Mouse (Mus musculus): ENCODE results near the gene Mmp28.

The Mmp28 gene

GRCm38 (mm10) chr11:83462711-83463244 lies at the start of gene Mmp28:
TSS of gene Mmp28 (minus strand) at chr11:83463071.
- in situ Hi-C loops (cut with MboI, MseI), result no loop called here

- in situ Hi-C loops (cut with MboI, MseI), result loop anchor here (10.0 kb wide), 1 partner anchor 165 kb away; no protein-coding TSS in a partner anchor
These were observed 46.6 kb upstream of the Mmp28 start for GRCm38 (mm10) chr11:83509521-83509920.

- in situ Hi-C loops (cut with MboI, MseI), result loop anchor here (10.0 kb wide), 1 partner anchor 160 kb away; no protein-coding TSS in a partner anchor
These were observed 41.4 kb upstream of the Mmp28 start for GRCm38 (mm10) chr11:83504308-83504707.

- in situ Hi-C loops (cut with MboI, MseI), result no loop called here
These were observed 32.7 kb upstream of the Mmp28 start for GRCm38 (mm10) chr11:83495571-83495970.

- in situ Hi-C loops (cut with MboI, MseI), result no loop called here
These were observed 28.6 kb upstream of the Mmp28 start for GRCm38 (mm10) chr11:83491488-83491887.

GRCm38 (mm10) chr11:83473235-83474016 lies 10.6 kb upstream of the Mmp28 start:
- in situ Hi-C loops (cut with MboI, MseI), result no loop called here

- in situ Hi-C loops (cut with MboI, MseI), result no loop called here
These were observed 9.7 kb upstream of the Mmp28 start, which contains the start of gene Taf15 for GRCm38 (mm10) chr11:83472324-83473234. TSS of gene Taf15 (plus strand) at chr11:83473086.

- in situ Hi-C loops (cut with MboI, MseI), result no loop called here
These were observed 8.9 kb upstream of the Mmp28 start for GRCm38 (mm10) chr11:83471766-83472165.

GRCm38 (mm10) chr11:83468765-83469164 lies 5.9 kb upstream of the Mmp28 start:
- in situ Hi-C loops (cut with MboI, MseI), result no loop called here

GRCm38 (mm10) chr11:83467120-83467652 lies 4.3 kb upstream of the Mmp28 start:
- in situ Hi-C loops (cut with MboI, MseI), result no loop called here

GRCm38 (mm10) chr11:83465976-83466375 lies 3.1 kb upstream of the Mmp28 start:
- in situ Hi-C loops (cut with MboI, MseI), result no loop called here

- in situ Hi-C loops (cut with MboI, MseI), result no loop called here
These were observed 1.3 kb downstream of the Mmp28 start for GRCm38 (mm10) chr11:83461462-83462027.

- in situ Hi-C loops (cut with MboI, MseI), result no loop called here
These were observed 4.8 kb downstream of the Mmp28 start for GRCm38 (mm10) chr11:83457912-83458601.

GRCm38 (mm10) chr11:83457257-83457656 lies 5.6 kb downstream of the Mmp28 start:
- in situ Hi-C loops (cut with MboI, MseI), result no loop called here

GRCm38 (mm10) chr11:83455608-83456007 lies 7.3 kb downstream of the Mmp28 start:
- in situ Hi-C loops (cut with MboI, MseI), result no loop called here

GRCm38 (mm10) chr11:83454548-83454947 lies 8.3 kb downstream of the Mmp28 start:
- in situ Hi-C loops (cut with MboI, MseI), result no loop called here

GRCm38 (mm10) chr11:83451281-83451680 lies 11.6 kb downstream of the Mmp28 start:
- in situ Hi-C loops (cut with MboI, MseI), result no loop called here

- in situ Hi-C loops (cut with MboI, MseI), result no loop called here
These were observed 12.3 kb downstream of the Mmp28 start for GRCm38 (mm10) chr11:83450550-83450949.

GRCm38 (mm10) chr11:83449298-83449697 lies 13.6 kb downstream of the Mmp28 start:
- in situ Hi-C loops (cut with MboI, MseI), result no loop called here

- in situ Hi-C loops (cut with MboI, MseI), result no loop called here
These were observed 14.0 kb downstream of the Mmp28 start for GRCm38 (mm10) chr11:83448927-83449236.
